ENCODE assay signal across 10 mouse cellular contexts in genomic region chr3:37952891-37953290, GRCm38 (mm10).
DNase-seq lines count a peak whose midpoint lies in the region; ATAC-seq and TF ChIP-seq lines count a peak whose summit lies in the region.
"Had no signal": no experiment of that assay in that cellular context is flagged by ENCODE, and none has a peak within 500 bp of the region (broad histone marks: within the 10 kb centered on the region; RNA-seq: fewer than 3 reads in every experiment).

No protein-coding gene starts in this region.

- no peak overlapping the region for H3K27ac ChIP-seq in heart, embryonic 10.5 days
- H3K27ac ChIP-seq in forebrain, embryonic 12.5 days, result no peak overlapping the region
- H3K27ac ChIP-seq: embryonic facial prominence, embryonic 15.5 days; neural tube, embryonic 13.5 days had no signal

- 63% methylated on average over 3 of the region's 3 CpGs for WGBS in heart, embryonic 10.5 days
- WGBS in lung, adult 2 months, result 34% methylated on average over 3 of the region's 3 CpGs
- WGBS in forebrain, embryonic 12.5 days, result 71% methylated on average over 3 of the region's 3 CpGs

- H3K27me3 ChIP-seq in heart, embryonic 10.5 days (ENCODE audit: insufficient read depth, poor library complexity, severe bottlenecking), result no peaks in the 10 kb centered on the region
- no peaks in the 10 kb centered on the region for H3K27me3 ChIP-seq in forebrain, embryonic 12.5 days
- H3K27me3 ChIP-seq: embryonic facial prominence, embryonic 15.5 days; neural tube, embryonic 13.5 days had no signal

- H3K36me3 ChIP-seq in heart, embryonic 10.5 days, result no peaks in the 10 kb centered on the region
- no peaks in the 10 kb centered on the region for H3K36me3 ChIP-seq in forebrain, embryonic 12.5 days (replicated peaks)
- H3K36me3 ChIP-seq: embryonic facial prominence, embryonic 15.5 days; neural tube, embryonic 13.5 days had no signal

- H3K4me3 ChIP-seq in heart, embryonic 10.5 days, result no peak overlapping the region
- H3K4me3 ChIP-seq in lung, adult 2 months (replicated peaks; ENCODE audit: extremely low read depth, low read depth, low read length), result no peak overlapping the region
- no peak overlapping the region for H3K4me3 ChIP-seq in forebrain, embryonic 12.5 days (replicated peaks)
- H3K4me3 ChIP-seq: embryonic facial prominence, embryonic 15.5 days; neural tube, embryonic 13.5 days had no signal

- peak; percentile 87 for DNase-seq in heart, adult 11 months
- DNase-seq in heart, embryonic 10.5 days (ENCODE audit: low spot score), result no peak
- DNase-seq in right cerebral cortex, adult 18-20 months, result peak; percentile 15
- DNase-seq in right cerebral cortex, postnatal 25 days, result no peak
- DNase-seq in lung, adult 2 months, result no peak
- DNase-seq in testis, postnatal 14 days (ENCODE audit: low spot score), result no peak

- no peaks in the 10 kb centered on the region for H3K9me3 ChIP-seq in heart, embryonic 10.5 days
- no peaks in the 10 kb centered on the region for H3K9me3 ChIP-seq in forebrain, embryonic 12.5 days
- H3K9me3 ChIP-seq: embryonic facial prominence, embryonic 15.5 days had no signal

- no peak overlapping the region for H3K4me2 ChIP-seq in forebrain, embryonic 12.5 days
- H3K4me2 ChIP-seq: embryonic facial prominence, embryonic 15.5 days; neural tube, embryonic 13.5 days had no signal

- peak; percentile 65 for TF ChIP-seq CTCF in lung, adult 2 months (IDR thresholded peaks at IDR 0.05; ENCODE audit: insufficient read depth, low read length)

- TF ChIP-seq POLR2A in lung, adult 2 months (IDR thresholded peaks at IDR 0.05; ENCODE audit: borderline replicate concordance, extremely low read depth, low read depth, low read length), result no peak

- H3K4me1 ChIP-seq in heart, embryonic 10.5 days, result no peaks in the 10 kb centered on the region
- H3K4me1 ChIP-seq in lung, adult 2 months (ENCODE audit: control insufficient read depth, insufficient read depth, low read length), result no peaks in the 10 kb centered on the region; the same call in 1 of the 2 replicates
- no peaks in the 10 kb centered on the region for H3K4me1 ChIP-seq in forebrain, embryonic 12.5 days
- H3K4me1 ChIP-seq: embryonic facial prominence, embryonic 15.5 days; neural tube, embryonic 13.5 days had no signal

- no peak overlapping the region for H3K9ac ChIP-seq in forebrain, embryonic 12.5 days
- H3K9ac ChIP-seq: embryonic facial prominence, embryonic 15.5 days; neural tube, embryonic 13.5 days had no signal

- ATAC-seq in common myeloid progenitor, adult 5-6 weeks (replicated peaks; ENCODE audit: low read depth, poor library complexity, severe bottlenecking), result 0 out of 2 replicates have a peak, but pooled peaks have one; percentile 39
- ATAC-seq in forebrain, embryonic 12.5 days (ENCODE audit: low FRiP score), result no peak

Comparison
In these comparisons a context has a peak if more than half of its experiments do, and no peak if none do; other contexts are left out.
1. DNase-seq: peak in heart, adult 11 months (single experiment) and right cerebral cortex, adult 18-20 months (single experiment); none in heart, embryonic 10.5 days (single experiment), right cerebral cortex, postnatal 25 days (single experiment), lung, adult 2 months (single experiment) and testis, postnatal 14 days (single experiment).